Mouse (Mus musculus) intestine, postnatal 0 days (tissue): ENCODE data around the gene Grik4. TPM values are rescaled to one million over a fixed set of nuclear protein-coding genes. Genes with fewer than 3 reads are reported as not detected.

Source experiments
- ATAC-seq: fragments of 200-750 bp; cut with Nextera tagmentation; 2 replicates; pipeline ENCODE4 v1.8.0; 2017; ENCODE audit warnings: mild to moderate bottlenecking, moderate TSS enrichment, moderate library complexity
- H3K27ac ChIP-seq: fragments of 300-500 bp; sonication (generic); 2 replicates; pipeline ENCODE4 v1.5.1; 2014; ENCODE audit warnings: mild to moderate bottlenecking, low read depth, low read length, moderate library complexity
- H3K27me3 ChIP-seq: fragments of 300-500 bp; sonication (generic); replicated peaks from 2 replicates; pipeline ENCODE4 v1.6.1; 2014; ENCODE audit warnings: low read length, mixed read lengths; ENCODE audit not compliant: control insufficient read depth, insufficient read depth
- H3K36me3 ChIP-seq: fragments of 300-500 bp; sonication (generic); 2 replicates; pipeline ENCODE4 v1.6.1; 2014; ENCODE audit warnings: mild to moderate bottlenecking, moderate library complexity; ENCODE audit not compliant: control insufficient read depth, insufficient read depth
- H3K4me1 ChIP-seq: fragments of 300-500 bp; sonication (generic); replicated peaks from 2 replicates; pipeline ENCODE4 v1.6.1; 2014; ENCODE audit warnings: antibody characterized with exemption, low read length, mixed read lengths; ENCODE audit not compliant: control insufficient read depth, insufficient read depth
- H3K4me2 ChIP-seq: fragments of 300-500 bp; sonication (generic); replicated peaks from 2 replicates; pipeline ENCODE4 v1.6.1; 2014; ENCODE audit warnings: low read depth, mild to moderate bottlenecking, moderate library complexity
- H3K4me3 ChIP-seq: fragments of 300-500 bp; sonication (generic); 2 replicates; pipeline ENCODE4 v1.5.1; 2014; ENCODE audit warnings: low read depth, low read length
- H3K9ac ChIP-seq: fragments of 300-500 bp; sonication (generic); 2 replicates; pipeline ENCODE4 v1.6.1; 2014; ENCODE audit warnings: mild to moderate bottlenecking, low read depth, low read length
- H3K9me3 ChIP-seq: fragments of 300-500 bp; sonication (generic); 2 replicates; pipeline ENCODE4 v1.6.1; 2016; ENCODE audit warnings: mixed run types; ENCODE audit not compliant: control insufficient read depth
- CTCF ChIP-seq: sonication (generic); IDR thresholded peaks from 2 replicates; pipeline ENCODE4 v1.5.1; 2016; ENCODE audit warnings: low read depth, mild to moderate bottlenecking, control low read depth, antibody characterized with exemption, moderate library complexity
- WGBS: fragments of 180-500 bp; shearing (Covaris S2); extraction: QIAGEN DNeasy Blood & Tissue Kit; methylation state at CpG from one replicate; pipeline ENCODE4 v1.1.7; 2014; 5-methylcytosine and 5-hydroxymethylcytosine counted together
- polyA plus RNA-seq: library from polyadenylated mRNA; unstranded; fragments of >200 nt; fragmentation: Nextera tagmentation; extraction: Ambion mirVana; gene quantifications from 2 replicates; pipeline ENCODE4 v1.2.1, GENCODE M21; 2015

Grik4 gene
- polyA plus RNA-seq, 1 experiment from 2014 or later, result 0.68 TPM

GRCm38 (mm10) chr9:42883006-42883759, 61.1 kb downstream of the Grik4 start:
- 0 out of 2 replicates have a peak, but pooled peaks cover 3% of the 10 kb centered on the region for H3K4me1 ChIP-seq
- H3K27ac ChIP-seq, result no peak overlapping the region
- no peaks in the 10 kb centered on the region for H3K27me3 ChIP-seq
- TF ChIP-seq CTCF, result no peak
- no peaks in the 10 kb centered on the region for H3K36me3 ChIP-seq
- H3K9ac ChIP-seq, result no peak overlapping the region
- WGBS, result 82% methylated on average over 10 of the region's 10 CpGs
- H3K4me3 ChIP-seq, result no peak overlapping the region
- no peak overlapping the region for H3K4me2 ChIP-seq
- H3K9me3 ChIP-seq, result no peaks in the 10 kb centered on the region
- ATAC-seq, result no peak

GRCm38 (mm10) chr9:42882313-42882712, 62.0 kb downstream of the Grik4 start:
- Histone ChIP-seq H3K9ac (no peak overlapping the region), H3K4me2 (peak overlapping the region; percentile 35; the same call in 1 of the 2 replicates), H3K27ac (no peak overlapping the region), H3K4me1 (0 out of 2 replicates have a peak, but pooled peaks cover 3% of the 10 kb centered on the region), H3K36me3 (no peaks in the 10 kb centered on the region), H3K27me3 (no peaks in the 10 kb centered on the region), H3K4me3 (no peak overlapping the region), H3K9me3 (no peaks in the 10 kb centered on the region)
- peak; percentile 83 for ATAC-seq
- no peak for TF ChIP-seq CTCF
- 12% methylated on average over 11 of the region's 11 CpGs for WGBS

- 48% methylated on average over 8 of the region's 8 CpGs for WGBS
- Histone ChIP-seq H3K27me3 (no peaks in the 10 kb centered on the region), H3K27ac (no peak overlapping the region), H3K4me2 (peak overlapping the region; percentile 41), H3K4me3 (no peak overlapping the region), H3K4me1 (0 out of 2 replicates have a peak, but pooled peaks cover 3% of the 10 kb centered on the region), H3K9ac (no peak overlapping the region), H3K36me3 (no peaks in the 10 kb centered on the region), H3K9me3 (no peaks in the 10 kb centered on the region)
- no peak for TF ChIP-seq CTCF
- ATAC-seq, result no peak
Measured at GRCm38 (mm10) chr9:42881040-42881439, 63.3 kb downstream of the Grik4 start.

- Histone ChIP-seq H3K4me3 (no peak overlapping the region), H3K36me3 (no peaks in the 10 kb centered on the region), H3K4me2 (no peak overlapping the region), H3K9me3 (no peaks in the 10 kb centered on the region), H3K4me1 (0 out of 2 replicates have a peak, but pooled peaks cover 3% of the 10 kb centered on the region), H3K27ac (no peak overlapping the region), H3K27me3 (no peaks in the 10 kb centered on the region), H3K9ac (no peak overlapping the region)
- ATAC-seq, result no peak
- no peak for TF ChIP-seq CTCF
- WGBS, result 45% methylated on average over 7 of the region's 7 CpGs
Measured at GRCm38 (mm10) chr9:42878401-42878800, 65.9 kb downstream of the Grik4 start.

- Histone ChIP-seq H3K36me3 (no peaks in the 10 kb centered on the region), H3K4me3 (no peak overlapping the region), H3K4me2 (no peak overlapping the region), H3K9ac (no peak overlapping the region), H3K9me3 (no peaks in the 10 kb centered on the region), H3K4me1 (no peaks in the 10 kb centered on the region), H3K27ac (no peak overlapping the region), H3K27me3 (no peaks in the 10 kb centered on the region)
- 80% methylated on average over 6 of the region's 6 CpGs for WGBS
- TF ChIP-seq CTCF, result no peak
- ATAC-seq, result no peak
Measured at GRCm38 (mm10) chr9:42872885-42873284, 71.4 kb downstream of the Grik4 start.

GRCm38 (mm10) chr9:42871681-42872080, 72.6 kb downstream of the Grik4 start:
- no peak overlapping the region for H3K4me3 ChIP-seq
- no peaks in the 10 kb centered on the region for H3K4me1 ChIP-seq
- H3K9ac ChIP-seq, result no peak overlapping the region
- H3K27me3 ChIP-seq, result no peaks in the 10 kb centered on the region
- no peak overlapping the region for H3K4me2 ChIP-seq
- WGBS, result 79% methylated on average over 4 of the region's 4 CpGs
- H3K27ac ChIP-seq, result no peak overlapping the region
- no peaks in the 10 kb centered on the region for H3K36me3 ChIP-seq
- no peak for TF ChIP-seq CTCF
- H3K9me3 ChIP-seq, result no peaks in the 10 kb centered on the region
- no peak for ATAC-seq
